Mouse (Mus musculus) limb, embryonic 14.5 days (tissue): Measurements from ENCODE around the gene Ntmt1. TPM values are rescaled to one million over a fixed set of nuclear protein-coding genes. Genes with fewer than 3 reads are reported as not detected.

Experiments used
- ATAC-seq: fragments of 200-750 bp; cut with Nextera tagmentation; 2 replicates; pipeline ENCODE4 v1.8.0; 2017; ENCODE audit warnings: low read depth, moderate number of reproducible peaks, moderate TSS enrichment; ENCODE audit not compliant: low FRiP score
- DNase-seq: peaks from one replicate; pipeline ENCODE4 v3.0.0-alpha.2; 2015; ENCODE audit warnings: low spot score
- H3K27ac ChIP-seq: fragments of 300-500 bp; sonication (generic); replicated peaks from 2 replicates; pipeline ENCODE4 v1.5.1; 2014; ENCODE audit warnings: low read depth, mild to moderate bottlenecking, low read length, moderate library complexity, mixed read lengths
- H3K27me3 ChIP-seq: fragments of 300-500 bp; sonication (generic); 2 replicates; pipeline ENCODE4 v1.6.1; 2014; ENCODE audit warnings: low read length, mixed read lengths; ENCODE audit not compliant: control insufficient read depth, insufficient read depth
- H3K36me3 ChIP-seq: fragments of 300-500 bp; sonication (generic); 2 replicates; pipeline ENCODE4 v1.6.1; 2014; ENCODE audit warnings: mild to moderate bottlenecking, low read length, moderate library complexity, mixed read lengths; ENCODE audit not compliant: control insufficient read depth, insufficient read depth
- H3K4me1 ChIP-seq: fragments of 300-500 bp; sonication (generic); 2 replicates; pipeline ENCODE4 v1.6.1; 2014; ENCODE audit warnings: antibody characterized with exemption, low read length, mixed read lengths; ENCODE audit not compliant: control insufficient read depth, insufficient read depth
- H3K4me2 ChIP-seq: fragments of 300-500 bp; sonication (generic); replicated peaks from 2 replicates; pipeline ENCODE4 v1.6.1; 2014; ENCODE audit warnings: low read depth, mild to moderate bottlenecking, low read length, moderate library complexity; ENCODE audit not compliant: severe bottlenecking
- H3K4me3 ChIP-seq: fragments of 300-500 bp; sonication (generic); replicated peaks from 2 replicates; pipeline ENCODE4 v1.5.1; 2014; ENCODE audit warnings: low read length
- H3K9ac ChIP-seq: fragments of 300-500 bp; sonication (generic); 2 replicates; pipeline ENCODE4 v1.6.1; 2014; ENCODE audit warnings: mild to moderate bottlenecking, low read depth, low read length, moderate library complexity; ENCODE audit not compliant: severe bottlenecking
- H3K9me3 ChIP-seq: fragments of 300-500 bp; sonication (generic); 2 replicates; pipeline ENCODE4 v1.6.1; 2016; ENCODE audit warnings: low read length; ENCODE audit not compliant: control insufficient read depth
- POLR2A ChIP-seq: fragments of 200-500 bp; IDR thresholded peaks from 2 replicates; pipeline ENCODE4 v1.8.0; 2012; ENCODE audit warnings: inconsistent platforms, mild to moderate bottlenecking, moderate library complexity, borderline replicate concordance; ENCODE audit not compliant: insufficient read depth, insufficient read length; ENCODE audit errors: extremely low read depth
- WGBS: fragments of 180-500 bp; shearing (Covaris S2); extraction: QIAGEN DNeasy Blood & Tissue Kit; methylation state at CpG from one replicate; pipeline ENCODE4 v1.1.7; 2014; 5-methylcytosine and 5-hydroxymethylcytosine counted together
- polyA plus RNA-seq, 2 experiments: library from polyadenylated mRNA; depleted of rRNA in 1 of 2; stranded (reverse) in 1 of 2; unstranded in 1 of 2; fragments of >200 nt; fragmentation: Nextera tagmentation in 1 of 2; extraction: Ambion mirVana in 1 of 2; gene quantifications; 2 replicates each; pipeline versions ENCODE4 v1.2.1 to v1.2.3; 2012 to 2014

Ntmt1 gene
- polyA plus RNA-seq, 2 experiments = 59.5 to 84.2 TPM

GRCm38 (mm10) chr2:30846236-30846635, 38.6 kb downstream of the Ntmt1 start:
- ATAC-seq (no peak), DNase-seq (no peak)
- TF ChIP-seq POLR2A = no peak
- Histone ChIP-seq H3K27ac (peak overlapping the region; percentile 26; the same call in 1 of the 2 replicates), H3K9ac (peak overlapping the region; percentile 94), H3K9me3 (no peaks in the 10 kb centered on the region), H3K27me3 (no peaks in the 10 kb centered on the region), H3K4me3 (peak overlapping the region; percentile 74), H3K4me1 (peaks cover 45% of the 10 kb centered on the region), H3K4me2 (peak overlapping the region; percentile 63), H3K36me3 (peaks cover 2% of the 10 kb centered on the region; the same call in 1 of the 2 replicates)
- 27% methylated on average over 8 of the region's 8 CpGs for WGBS

GRCm38 (mm10) chr2:30846723-30847122, 39.1 kb downstream of the Ntmt1 start:
- H3K4me1 ChIP-seq = peaks cover 50% of the 10 kb centered on the region

GRCm38 (mm10) chr2:30848184-30848583, 40.6 kb downstream of the Ntmt1 start:
- no peak for ATAC-seq
- H3K4me3 ChIP-seq = no peak overlapping the region
- H3K9ac ChIP-seq = no peak overlapping the region
- DNase-seq = no peak
- H3K27me3 ChIP-seq = no peaks in the 10 kb centered on the region
- peaks cover 2% of the 10 kb centered on the region; the same call in 1 of the 2 replicates for H3K36me3 ChIP-seq
- WGBS = 39% methylated on average over 8 of the region's 8 CpGs
- no peaks in the 10 kb centered on the region for H3K9me3 ChIP-seq
- H3K4me1 ChIP-seq = peaks cover 64% of the 10 kb centered on the region
- H3K27ac ChIP-seq = peak overlapping the region; percentile 15; the same call in 1 of the 2 replicates
- TF ChIP-seq POLR2A = no peak
- peak overlapping the region; percentile 13 for H3K4me2 ChIP-seq

More at GRCm38 (mm10) chr2:30846723-30847122, 39.1 kb downstream of the Ntmt1 start:
- WGBS = 4% methylated on average over 6 of the region's 6 CpGs
- TF ChIP-seq POLR2A = no peak
- H3K9ac ChIP-seq = peak overlapping the region; percentile 94
- no peaks in the 10 kb centered on the region for H3K9me3 ChIP-seq
- DNase-seq (no peak), ATAC-seq (no peak)
- peaks cover 2% of the 10 kb centered on the region; the same call in 1 of the 2 replicates for H3K36me3 ChIP-seq
- H3K4me3 ChIP-seq = peak overlapping the region; percentile 74
- 0 out of 2 replicates have a peak overlapping the region, but pooled peaks have one; percentile 19 for H3K27ac ChIP-seq
- no peaks in the 10 kb centered on the region for H3K27me3 ChIP-seq
- H3K4me2 ChIP-seq = peak overlapping the region; percentile 63

GRCm38 (mm10) chr2:30850581-30850980, 43.0 kb downstream of the Ntmt1 start:
- Histone ChIP-seq H3K4me1 (peaks cover 74% of the 10 kb centered on the region), H3K9ac (no peak overlapping the region), H3K4me2 (no peak overlapping the region; the same call in 1 of the 2 replicates), H3K36me3 (peaks cover 2% of the 10 kb centered on the region; the same call in 1 of the 2 replicates), H3K9me3 (no peaks in the 10 kb centered on the region), H3K4me3 (no peak overlapping the region), H3K27me3 (no peaks in the 10 kb centered on the region), H3K27ac (peak overlapping the region; percentile 14; the same call in 1 of the 2 replicates)
- DNase-seq = no peak
- no peak for TF ChIP-seq POLR2A
- no peak for ATAC-seq
- 21% methylated on average over 4 of the region's 6 CpGs for WGBS

- Histone ChIP-seq H3K9ac (peak overlapping the region; percentile 22), H3K36me3 (peaks cover 2% of the 10 kb centered on the region; the same call in 1 of the 2 replicates), H3K4me3 (no peak overlapping the region), H3K9me3 (no peaks in the 10 kb centered on the region), H3K27ac (peak overlapping the region; percentile 67), H3K27me3 (no peaks in the 10 kb centered on the region), H3K4me1 (peaks cover 69% of the 10 kb centered on the region), H3K4me2 (peak overlapping the region; percentile 35)
- no peak for TF ChIP-seq POLR2A
- ATAC-seq (0 out of 2 replicates have a peak, but pooled peaks have one; percentile 42), DNase-seq (peak; percentile 60)
- 3% methylated on average over 20 of the region's 20 CpGs for whole genome bisulfite sequencing
Observed at GRCm38 (mm10) chr2:30852771-30853313, 45.2 kb downstream of the Ntmt1 start.
